Mouse (Mus musculus) midbrain, postnatal 0 days (tissue): ENCODE results near the gene Dbndd1. TPM values are rescaled to one million over a fixed set of nuclear protein-coding genes. Genes with fewer than 3 reads are reported as not detected.
A peak's percentile ranks its signal among the peaks of the same experiment; 100 is the strongest.
"Not testable (repeated sequence)": the region's sequence is repeated elsewhere in the genome, so short reads cannot be mapped to it uniquely, and the experiment has no call there.

Experiments used
- ATAC-seq: fragments of 200-750 bp; cut with Nextera tagmentation; 2 replicates; pipeline ENCODE4 v1.8.0; 2017; ENCODE audit warnings: moderate number of reproducible peaks, mild to moderate bottlenecking, moderate TSS enrichment, moderate library complexity; ENCODE audit not compliant: low FRiP score
- DNase-seq: peaks from one replicate; pipeline ENCODE4 v3.0.0-alpha.2; 2015; ENCODE audit warnings: low spot score
- H3K27ac ChIP-seq: fragments of 300-500 bp; sonication (generic); 2 replicates; pipeline ENCODE4 v1.5.1; 2014; ENCODE audit warnings: low read depth, mild to moderate bottlenecking, low read length, mixed read lengths
- H3K27me3 ChIP-seq: fragments of 300-500 bp; sonication (generic); 2 replicates; pipeline ENCODE4 v1.6.1; 2014; ENCODE audit warnings: low read length, control low read depth, mixed read lengths; ENCODE audit not compliant: insufficient read depth
- H3K36me3 ChIP-seq: fragments of 300-500 bp; sonication (generic); 2 replicates; pipeline ENCODE4 v1.6.1; 2014; ENCODE audit warnings: low read length, control low read depth, mixed read lengths; ENCODE audit not compliant: insufficient read depth
- H3K4me1 ChIP-seq: fragments of 300-500 bp; sonication (generic); 2 replicates; pipeline ENCODE4 v1.6.1; 2014; ENCODE audit warnings: mild to moderate bottlenecking, control low read depth, antibody characterized with exemption, low read length, mixed read lengths; ENCODE audit not compliant: insufficient read depth
- H3K4me2 ChIP-seq: fragments of 300-500 bp; sonication (generic); 2 replicates; pipeline ENCODE4 v1.6.1; 2014; ENCODE audit warnings: low read depth, mild to moderate bottlenecking, low read length, mixed read lengths; ENCODE audit not compliant: poor library complexity, severe bottlenecking
- H3K4me3 ChIP-seq: fragments of 300-500 bp; sonication (generic); 2 replicates; pipeline ENCODE4 v1.5.1; 2014; ENCODE audit warnings: low read depth, mild to moderate bottlenecking, low read length, moderate library complexity
- H3K9ac ChIP-seq: fragments of 300-500 bp; sonication (generic); replicated peaks from 2 replicates; pipeline ENCODE4 v1.6.1; 2014; ENCODE audit warnings: mild to moderate bottlenecking, low read length, moderate library complexity, mixed read lengths; ENCODE audit not compliant: poor library complexity, severe bottlenecking
- H3K9me3 ChIP-seq: fragments of 300-500 bp; sonication (generic); 2 replicates; pipeline ENCODE4 v1.6.1; 2016; ENCODE audit warnings: low read length, control low read depth
- CTCF ChIP-seq: IDR thresholded peaks from 2 replicates; pipeline ENCODE4 v1.5.1; 2016; ENCODE audit warnings: antibody characterized with exemption, mild to moderate bottlenecking
- WGBS: fragments of 180-500 bp; shearing (Covaris S2); extraction: QIAGEN DNeasy Blood & Tissue Kit; methylation state at CpG from one replicate; pipeline ENCODE4 v1.1.7; 2014; 5-methylcytosine and 5-hydroxymethylcytosine counted together
- polyA plus RNA-seq: library from polyadenylated mRNA; unstranded; fragments of >200 nt; fragmentation: Nextera tagmentation; extraction: Ambion mirVana; gene quantifications from 2 replicates; pipeline ENCODE4 v1.2.1, GENCODE M21; 2015
- total RNA-seq: library from RNA; depleted of rRNA; stranded (reverse); fragments of >200 nt; gene quantifications from 2 replicates; pipeline ENCODE4 v1.2.3, GENCODE M21; 2014

The Dbndd1 gene
- total and polyA plus RNA-seq, 2 experiments from 2014 or later: 69.6 to 101 TPM

DNA sequence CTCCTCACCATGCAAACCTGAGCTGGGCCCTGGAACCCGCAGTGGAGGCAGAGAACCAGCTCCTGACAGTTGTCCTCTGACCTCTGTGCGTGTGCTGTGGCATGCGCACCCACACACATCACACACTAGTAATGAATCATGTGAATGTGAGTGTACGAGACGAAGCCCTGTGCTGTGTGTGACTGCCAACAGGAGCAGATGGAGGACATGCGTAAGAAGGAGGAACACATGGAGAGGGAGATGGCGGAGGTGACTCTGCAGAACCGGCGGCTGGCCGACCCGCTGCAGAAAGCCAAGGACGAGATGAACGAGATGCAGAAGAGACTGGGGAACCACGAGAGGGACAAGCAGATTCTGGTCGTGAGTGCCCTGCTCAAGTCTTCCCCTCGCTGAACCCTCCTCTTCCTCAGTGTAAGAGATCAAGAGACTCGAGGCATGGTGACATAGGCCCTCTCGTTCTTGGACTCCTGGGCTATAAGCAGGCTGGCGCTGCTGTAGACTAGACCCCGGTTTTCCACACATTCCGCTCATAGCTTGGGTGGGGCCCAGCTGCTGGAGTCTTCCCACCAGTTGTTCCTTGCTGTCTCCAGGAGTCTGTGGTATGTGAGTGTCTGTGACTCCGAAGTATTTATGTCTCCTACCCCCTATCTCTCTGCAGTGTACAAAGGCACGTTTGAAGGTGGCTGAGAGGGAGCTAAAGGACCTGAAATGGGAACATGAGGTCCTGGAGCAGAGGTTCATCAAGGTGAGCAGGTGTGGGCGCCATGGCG is 12.6 kb upstream of the Dbndd1 start:
- no peak for DNase-seq
- H3K9me3 ChIP-seq: no peaks in the 10 kb centered on the region
- no peak overlapping the region for H3K9ac ChIP-seq
- H3K4me1 ChIP-seq: no peaks in the 10 kb centered on the region
- H3K36me3 ChIP-seq: peaks cover 86% of the 10 kb centered on the region
- H3K27me3 ChIP-seq: no peaks in the 10 kb centered on the region
- H3K4me2 ChIP-seq: no peak overlapping the region
- H3K4me3 ChIP-seq: no peak overlapping the region
- WGBS: 92% methylated on average over 25 of the region's 25 CpGs
- TF ChIP-seq CTCF: no peak
- no peak overlapping the region for H3K27ac ChIP-seq
- no peak; the same call in 1 of the 2 replicates for ATAC-seq

DNA sequence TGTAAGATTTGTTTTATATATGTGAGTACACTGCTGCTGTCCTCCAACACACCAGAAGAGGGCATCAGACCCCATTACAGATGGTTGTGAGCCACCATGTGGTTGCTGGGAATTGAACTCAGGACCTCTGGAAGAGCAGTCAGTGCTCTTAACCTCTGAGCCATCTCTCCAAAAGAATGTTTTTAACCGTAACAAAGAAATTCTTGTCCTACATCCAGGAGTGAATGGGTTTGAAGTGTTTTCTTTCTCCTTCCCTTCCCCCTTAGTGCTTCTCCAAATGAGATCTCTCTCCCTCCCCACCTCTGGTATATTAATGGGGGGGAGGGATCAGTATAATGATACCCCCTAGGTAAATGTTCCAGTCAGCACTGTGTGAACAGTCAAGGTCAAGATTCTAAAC is 4.8 kb upstream of the Dbndd1 start:
- ATAC-seq, H3K9me3 ChIP-seq, H3K4me1 ChIP-seq, H3K9ac ChIP-seq, H3K27me3 ChIP-seq, H3K4me2 ChIP-seq, H3K27ac ChIP-seq, H3K4me3 ChIP-seq, DNase-seq: not testable (repeated sequence)
- 88% methylated on average over 1 of the region's 1 CpGs for WGBS
- H3K36me3 ChIP-seq: peaks cover 26% of the 10 kb centered on the region

DNA sequence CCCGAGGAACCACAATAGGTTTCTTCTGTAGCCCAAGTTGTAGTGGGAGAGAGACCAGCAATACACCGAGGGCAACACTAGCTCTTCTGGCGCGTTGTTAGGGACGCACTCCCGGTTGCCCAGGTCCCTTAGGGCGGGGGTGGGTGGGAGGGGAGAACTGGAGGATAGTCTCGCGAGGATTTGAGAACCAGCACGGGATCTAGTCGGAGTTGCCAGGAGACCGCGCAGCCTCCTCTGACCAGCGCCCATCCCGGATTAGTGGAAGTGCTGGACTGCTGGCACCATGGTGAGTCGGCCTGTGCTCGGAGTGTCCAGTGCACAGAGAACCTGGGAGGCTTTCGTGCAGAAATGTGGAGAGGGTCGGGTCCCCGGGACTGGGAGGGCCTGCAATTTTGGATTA is 3.4 kb upstream of the Dbndd1 start, which contains the start of gene Gas8:
Gas8 (plus strand) TSS at position 168 of the 400 bp plus-strand sequence.
- WGBS: 0% methylated on average over 20 of the region's 20 CpGs
- Histone ChIP-seq H3K9me3 (no peaks in the 10 kb centered on the region), H3K4me2 (peak within 1 kb of the TSS; percentile 88), H3K36me3 (peaks cover 15% of the 10 kb centered on the region), H3K4me1 (peaks cover 7% of the 10 kb centered on the region), H3K27me3 (no peaks in the 10 kb centered on the region), H3K4me3 (peak within 1 kb of the TSS; percentile 77), H3K27ac (0 out of 2 replicates have a peak within 1 kb of the TSS, but pooled peaks have one; percentile 59), H3K9ac (peak within 1 kb of the TSS; percentile 78)
- peak; percentile 39 for TF ChIP-seq CTCF
- DNase-seq (peak; percentile 98), ATAC-seq (peak; percentile 92)

DNA sequence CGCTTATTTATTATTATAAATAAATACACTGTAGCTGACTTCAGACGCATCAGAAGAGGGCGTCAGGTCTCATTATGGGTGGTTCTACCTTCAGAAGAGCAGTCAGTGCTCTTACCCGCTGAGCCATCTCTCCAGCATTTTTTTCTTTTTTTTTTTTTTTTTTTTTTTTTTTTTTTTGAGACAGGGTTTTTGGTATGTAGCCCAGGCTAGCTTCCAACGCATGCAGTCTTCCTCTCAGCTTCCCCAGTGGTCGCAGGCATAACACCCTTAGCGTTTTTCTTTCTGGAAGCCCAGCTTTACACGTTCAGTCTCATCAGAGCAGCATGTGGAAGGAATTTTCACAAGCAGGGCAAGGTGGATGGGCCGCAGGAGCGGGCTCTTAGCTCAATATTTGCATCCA is 2.9 kb upstream of the Dbndd1 start:
- Histone ChIP-seq H3K4me1 (peaks cover 7% of the 10 kb centered on the region), H3K27ac (0 out of 2 replicates have a peak overlapping the region, but pooled peaks have one; percentile 59), H3K4me3 (peak overlapping the region; percentile 77), H3K9me3 (no peaks in the 10 kb centered on the region), H3K36me3 (peaks cover 13% of the 10 kb centered on the region), H3K4me2 (peak overlapping the region; percentile 47), H3K27me3 (no peaks in the 10 kb centered on the region), H3K9ac (peak overlapping the region; percentile 78; the same call in 1 of the 2 replicates)
- TF ChIP-seq CTCF: no peak
- DNase-seq (no peak), ATAC-seq (no peak)
- WGBS: 28% methylated on average over 10 of the region's 10 CpGs

DNA sequence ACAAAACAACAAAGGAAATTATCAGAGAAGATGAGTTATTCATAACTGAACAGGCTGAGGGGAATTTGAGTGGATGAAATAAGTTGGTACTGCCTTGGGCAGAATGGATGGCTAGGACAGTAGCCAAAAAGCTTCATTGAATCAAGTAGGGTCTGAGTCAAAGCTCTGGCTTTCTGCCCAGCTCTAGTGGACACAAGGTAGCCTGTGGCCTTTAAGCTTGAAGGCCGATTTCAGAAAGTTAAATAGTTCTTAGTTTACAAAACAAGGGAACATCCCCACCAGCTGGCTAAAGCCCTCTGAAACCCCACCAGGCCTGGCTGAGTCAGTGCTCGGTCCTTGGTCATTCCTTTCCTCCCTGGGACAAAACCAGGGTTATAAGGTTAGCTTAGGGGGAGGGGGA is 1.3 kb upstream of the Dbndd1 start:
- H3K4me1 ChIP-seq: peaks cover 11% of the 10 kb centered on the region
- no peak overlapping the region for H3K27ac ChIP-seq

DNA sequence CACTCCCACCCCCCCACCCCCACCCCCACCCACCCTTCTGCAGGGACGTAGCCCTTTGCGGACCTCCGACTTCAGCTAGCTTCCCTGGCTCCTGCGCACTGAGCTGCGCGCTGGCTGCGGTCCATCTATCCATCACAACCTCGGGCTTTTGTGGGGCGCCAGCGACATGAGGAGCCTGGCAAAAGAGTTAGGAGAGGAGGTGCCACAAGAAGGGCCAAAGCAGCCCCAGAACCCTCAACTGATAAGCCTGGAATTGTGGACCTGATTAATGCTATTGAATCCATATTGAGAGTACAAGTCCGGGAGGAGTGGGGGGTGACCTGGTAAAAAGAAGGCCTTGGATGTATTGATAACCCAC is 256 bp upstream of the Dbndd1 start:
- Histone ChIP-seq H3K9me3 (no peaks in the 10 kb centered on the region), H3K4me2 (peak overlapping the region; percentile 76), H3K9ac (peak overlapping the region; percentile 91; the same call in 1 of the 2 replicates), H3K36me3 (peaks cover 2% of the 10 kb centered on the region; the same call in 1 of the 2 replicates), H3K4me3 (peak overlapping the region; percentile 90), H3K27ac (peak overlapping the region; percentile 93), H3K4me1 (peaks cover 11% of the 10 kb centered on the region), H3K27me3 (no peaks in the 10 kb centered on the region)
- WGBS: 0% methylated on average over 11 of the region's 11 CpGs
- ATAC-seq: no peak
- no peak for TF ChIP-seq CTCF
- DNase-seq: no peak

More for the DNA sequence above, 1.3 kb upstream of the Dbndd1 start:
- no peak overlapping the region for H3K9ac ChIP-seq
- H3K4me2 ChIP-seq: no peak overlapping the region
- no peak for ATAC-seq
- peaks cover 8% of the 10 kb centered on the region for H3K36me3 ChIP-seq
- peak; percentile 63 for DNase-seq
- 19% methylated on average over 2 of the region's 2 CpGs for WGBS
- TF ChIP-seq CTCF: no peak
- H3K4me3 ChIP-seq: no peak overlapping the region
- no peaks in the 10 kb centered on the region for H3K27me3 ChIP-seq
- no peaks in the 10 kb centered on the region for H3K9me3 ChIP-seq
